Mouse (Mus musculus) midbrain, embryonic 11.5 days (tissue): ENCODE results near the gene Gcnt1. TPM values are rescaled to one million over a fixed set of nuclear protein-coding genes. Genes with fewer than 3 reads are reported as not detected.

ENCODE experiments used
- ATAC-seq: fragments of 200-750 bp; cut with Nextera tagmentation; 2 replicates; pipeline ENCODE4 v1.8.0; 2017; ENCODE audit warnings: moderate TSS enrichment, moderate library complexity; ENCODE audit not compliant: low FRiP score
- DNase-seq: peaks from one replicate; pipeline ENCODE4 v3.0.0; 2015; ENCODE audit warnings: low spot score; ENCODE audit errors: missing footprints
- H3K27ac ChIP-seq: fragments of 300-500 bp; sonication (generic); 2 replicates; pipeline ENCODE4 v1.5.1; 2014; ENCODE audit warnings: low read depth, low read length
- H3K27me3 ChIP-seq: fragments of 300-500 bp; sonication (generic); 2 replicates; pipeline ENCODE4 v1.6.1; 2014; ENCODE audit warnings: mild to moderate bottlenecking, low read length, moderate library complexity, mixed read lengths; ENCODE audit not compliant: control insufficient read depth, insufficient read depth
- H3K36me3 ChIP-seq: fragments of 300-500 bp; sonication (generic); 2 replicates; pipeline ENCODE4 v1.6.1; 2014; ENCODE audit warnings: mild to moderate bottlenecking, low read length, moderate library complexity, mixed read lengths; ENCODE audit not compliant: control insufficient read depth, insufficient read depth
- H3K4me1 ChIP-seq: fragments of 300-500 bp; sonication (generic); 2 replicates; pipeline ENCODE4 v1.6.1; 2014; ENCODE audit warnings: low read length; ENCODE audit not compliant: control insufficient read depth, insufficient read depth
- H3K4me2 ChIP-seq: fragments of 300-500 bp; sonication (generic); 2 replicates; pipeline ENCODE4 v1.6.1; 2014; ENCODE audit warnings: mild to moderate bottlenecking, moderate library complexity
- H3K4me3 ChIP-seq: fragments of 300-500 bp; sonication (generic); 2 replicates; pipeline ENCODE4 v1.5.1; 2014; ENCODE audit warnings: low read depth, low read length
- H3K9ac ChIP-seq: fragments of 300-500 bp; sonication (generic); 2 replicates; pipeline ENCODE4 v1.6.1; 2014; ENCODE audit warnings: low read length
- H3K9me3 ChIP-seq: fragments of 300-500 bp; sonication (generic); 2 replicates; pipeline ENCODE4 v1.6.1; 2016; ENCODE audit warnings: low read length; ENCODE audit not compliant: control insufficient read depth
- WGBS: fragments of 180-500 bp; shearing (Covaris S2); extraction: QIAGEN DNeasy Blood & Tissue Kit; methylation state at CpG from one replicate; pipeline ENCODE4 v1.1.7; 2014; 5-methylcytosine and 5-hydroxymethylcytosine counted together
- polyA plus RNA-seq: library from polyadenylated mRNA; unstranded; fragments of >200 nt; fragmentation: Nextera tagmentation; extraction: Ambion mirVana; gene quantifications from 2 replicates; pipeline ENCODE4 v1.2.1, GENCODE M21; 2014

The Gcnt1 gene
- 4.2 and 5.3 TPM in 2 replicates for polyA plus RNA-seq

DNA sequence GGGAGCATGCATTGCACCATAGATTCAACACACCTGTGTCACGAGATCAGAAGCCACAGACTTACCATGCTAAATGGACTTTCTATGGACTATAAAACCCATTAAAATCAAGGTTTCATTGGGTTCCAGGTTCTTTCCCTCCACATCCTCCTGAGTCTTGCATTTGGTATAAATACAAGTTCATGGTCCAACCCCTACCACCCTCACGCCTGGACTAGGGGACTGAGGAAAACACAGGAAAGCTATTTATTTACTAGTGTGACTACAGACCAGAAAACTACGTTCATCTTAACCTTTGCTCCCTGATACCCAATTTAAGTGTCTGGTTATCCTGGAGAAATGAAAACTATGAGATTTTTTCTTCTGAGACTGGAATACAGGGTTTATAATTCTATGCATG is at the start of gene Gcnt1:
Gene Gcnt1, minus strand, starts transcription at position 144 of the 400 bp plus-strand sequence.
- ATAC-seq: no peak
- H3K4me3 ChIP-seq: no peak within 1 kb of the TSS
- WGBS: 82% methylated on average over 3 of the region's 3 CpGs
- no peak within 1 kb of the TSS for H3K4me2 ChIP-seq
- DNase-seq: no peak
- H3K9me3 ChIP-seq: no peaks in the 10 kb centered on the region
- no peaks in the 10 kb centered on the region for H3K36me3 ChIP-seq
- no peaks in the 10 kb centered on the region for H3K27me3 ChIP-seq
- no peaks in the 10 kb centered on the region for H3K4me1 ChIP-seq
- no peak within 1 kb of the TSS for H3K27ac ChIP-seq
- H3K9ac ChIP-seq: no peak within 1 kb of the TSS

GRCm38 (mm10) chr19:17417855-17418254 is 45.2 kb upstream of the Gcnt1 start:
- no peaks in the 10 kb centered on the region for H3K4me1 ChIP-seq
- WGBS: 83% methylated on average over 1 of the region's 1 CpGs
- no peak for DNase-seq

DNA sequence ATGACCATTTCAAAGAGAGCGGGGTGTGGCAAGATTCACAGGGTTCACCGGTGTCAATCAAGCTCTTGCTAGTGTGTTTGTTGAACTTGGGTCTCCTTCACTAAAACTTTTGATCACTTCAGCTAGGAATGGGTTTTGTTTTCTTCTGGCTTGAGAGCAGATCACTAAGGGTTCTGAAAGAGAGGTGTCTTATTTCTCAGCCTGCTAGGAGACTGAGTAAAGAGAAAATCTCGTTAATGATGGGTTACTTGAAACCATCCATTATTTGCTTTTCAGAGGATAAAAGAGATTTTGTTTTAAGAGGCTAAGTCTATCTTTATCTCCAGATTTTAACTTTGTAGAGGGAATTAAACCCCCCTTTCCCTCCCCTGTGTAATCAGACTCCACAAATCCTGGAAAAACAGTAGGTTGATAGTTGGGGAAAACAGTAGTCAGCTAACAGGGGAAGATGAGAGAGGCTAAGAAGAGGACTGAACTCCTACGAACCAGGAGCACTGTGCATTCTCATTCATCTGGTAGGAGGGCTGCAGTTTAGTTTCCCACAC is 40.3 kb upstream of the Gcnt1 start:
- Histone ChIP-seq H3K9me3 (no peaks in the 10 kb centered on the region), H3K4me1 (no peaks in the 10 kb centered on the region), H3K27ac (no peak overlapping the region), H3K9ac (no peak overlapping the region), H3K36me3 (no peaks in the 10 kb centered on the region), H3K4me2 (no peak overlapping the region), H3K27me3 (no peaks in the 10 kb centered on the region), H3K4me3 (no peak overlapping the region)
- ATAC-seq (no peak), DNase-seq (no peak)
- whole genome bisulfite sequencing: 56% methylated on average over 4 of the region's 4 CpGs

More at GRCm38 (mm10) chr19:17417855-17418254, 45.2 kb upstream of the Gcnt1 start:
- no peaks in the 10 kb centered on the region for H3K27me3 ChIP-seq
- ATAC-seq: no peak
- no peak overlapping the region for H3K4me3 ChIP-seq
- no peak overlapping the region for H3K9ac ChIP-seq
- no peaks in the 10 kb centered on the region for H3K36me3 ChIP-seq
- H3K9me3 ChIP-seq: no peaks in the 10 kb centered on the region
- no peak overlapping the region for H3K4me2 ChIP-seq
- H3K27ac ChIP-seq: no peak overlapping the region

DNA sequence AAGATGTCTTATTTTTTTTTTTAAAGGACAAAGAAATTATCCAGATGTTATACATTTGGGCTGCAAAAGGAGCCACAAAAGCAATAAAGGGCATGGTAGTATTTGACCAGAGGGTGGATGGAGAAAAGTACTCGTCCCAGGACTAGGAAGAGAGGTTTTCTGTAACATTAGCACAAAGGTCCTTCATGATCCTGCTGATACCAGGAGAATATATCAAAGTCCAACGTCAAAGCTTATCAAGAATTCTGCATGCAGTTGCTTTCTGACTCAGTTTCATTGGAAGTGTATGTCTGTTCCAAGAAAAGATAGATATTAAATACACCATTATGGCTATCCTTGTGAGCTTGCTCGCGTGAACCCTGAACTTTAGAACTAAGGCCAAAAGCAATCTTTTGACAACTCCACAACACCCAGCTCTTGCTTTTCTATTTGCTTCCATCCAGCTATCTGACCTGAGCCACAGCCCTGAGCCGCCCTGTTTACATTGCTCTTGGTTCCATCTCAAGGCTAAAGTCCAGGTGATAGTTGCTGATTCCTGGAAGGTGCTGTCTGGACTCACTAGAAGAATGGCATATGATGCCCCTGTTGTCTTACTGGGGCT is 37.9 kb upstream of the Gcnt1 start:
- no peak overlapping the region for H3K27ac ChIP-seq
- DNase-seq (no peak), ATAC-seq (no peak)
- H3K36me3 ChIP-seq: no peaks in the 10 kb centered on the region
- H3K9ac ChIP-seq: no peak overlapping the region
- no peaks in the 10 kb centered on the region for H3K9me3 ChIP-seq
- H3K4me1 ChIP-seq: no peaks in the 10 kb centered on the region
- H3K27me3 ChIP-seq: no peaks in the 10 kb centered on the region
- H3K4me2 ChIP-seq: no peak overlapping the region
- H3K4me3 ChIP-seq: no peak overlapping the region
- WGBS: 90% methylated on average over 5 of the region's 5 CpGs

- Histone ChIP-seq H3K4me3 (no peak overlapping the region), H3K9ac (no peak overlapping the region), H3K9me3 (no peaks in the 10 kb centered on the region), H3K36me3 (no peaks in the 10 kb centered on the region), H3K4me2 (no peak overlapping the region), H3K27ac (no peak overlapping the region), H3K27me3 (no peaks in the 10 kb centered on the region), H3K4me1 (no peaks in the 10 kb centered on the region)
- 63% methylated on average over 3 of the region's 3 CpGs for WGBS
- no peak for ATAC-seq
- DNase-seq: no peak
Measured at GRCm38 (mm10) chr19:17409351-17409750, 36.7 kb upstream of the Gcnt1 start.

- Histone ChIP-seq H3K4me2 (no peak overlapping the region), H3K27me3 (no peaks in the 10 kb centered on the region), H3K4me3 (no peak overlapping the region), H3K4me1 (no peaks in the 10 kb centered on the region), H3K9me3 (no peaks in the 10 kb centered on the region), H3K36me3 (no peaks in the 10 kb centered on the region), H3K27ac (no peak overlapping the region), H3K9ac (no peak overlapping the region)
- DNase-seq: no peak
- ATAC-seq: no peak
Measured at GRCm38 (mm10) chr19:17408591-17408990, 35.9 kb upstream of the Gcnt1 start.

DNA sequence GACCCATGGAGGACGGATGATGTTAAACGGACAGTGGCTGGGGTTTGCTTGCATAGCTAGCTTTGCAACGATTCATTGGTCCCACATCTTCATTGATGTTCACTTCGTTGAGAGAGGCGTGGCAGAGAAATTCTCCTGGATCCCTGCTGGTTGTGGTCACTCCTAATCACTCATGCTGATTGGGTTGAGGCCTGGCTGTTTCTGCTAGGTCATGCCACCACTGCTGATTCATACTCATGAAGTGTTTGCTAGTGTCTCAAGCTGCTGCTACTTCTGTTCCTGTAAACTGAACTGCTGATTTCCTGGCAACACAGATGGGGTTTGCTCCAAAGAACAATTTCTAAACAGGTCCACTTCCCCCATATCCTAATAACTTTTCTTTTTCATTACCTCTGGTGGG is 34.2 kb upstream of the Gcnt1 start:
- H3K4me1 ChIP-seq: no peaks in the 10 kb centered on the region
- H3K9me3 ChIP-seq: no peaks in the 10 kb centered on the region
- WGBS: 96% methylated on average over 5 of the region's 5 CpGs
- no peak overlapping the region for H3K9ac ChIP-seq
- no peaks in the 10 kb centered on the region for H3K27me3 ChIP-seq
- no peak overlapping the region for H3K4me3 ChIP-seq
- ATAC-seq: no peak
- no peak overlapping the region for H3K4me2 ChIP-seq
- H3K27ac ChIP-seq: no peak overlapping the region
- DNase-seq: no peak
- H3K36me3 ChIP-seq: no peaks in the 10 kb centered on the region

DNA sequence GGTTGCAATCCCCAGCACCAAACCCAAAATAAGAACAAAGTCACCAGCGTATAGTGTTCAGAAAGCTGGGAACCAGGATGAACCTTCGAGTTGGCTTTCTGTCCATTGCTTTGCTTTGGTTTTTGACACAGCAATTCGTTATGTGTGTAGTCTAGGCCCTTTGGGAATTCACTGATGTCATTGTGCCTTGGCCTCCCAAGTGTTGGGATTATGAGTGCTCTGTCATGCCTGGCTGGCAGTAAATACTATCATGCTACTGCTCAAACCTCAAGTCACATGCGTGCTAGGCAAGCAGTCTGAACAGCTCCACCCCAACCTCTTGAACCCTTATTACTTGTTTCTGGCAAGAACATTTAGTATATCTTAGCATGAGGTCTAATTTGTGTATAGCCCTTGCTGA is 30.5 kb upstream of the Gcnt1 start:
- DNase-seq (no peak), ATAC-seq (no peak)
- no peak overlapping the region for H3K4me2 ChIP-seq
- 84% methylated on average over 4 of the region's 4 CpGs for WGBS
- H3K9me3 ChIP-seq: no peaks in the 10 kb centered on the region
- H3K36me3 ChIP-seq: 0 out of 2 replicates have a peak, but pooled peaks cover 2% of the 10 kb centered on the region
- H3K4me3 ChIP-seq: no peak overlapping the region
- no peaks in the 10 kb centered on the region for H3K27me3 ChIP-seq
- H3K27ac ChIP-seq: no peak overlapping the region
- H3K9ac ChIP-seq: no peak overlapping the region
- no peaks in the 10 kb centered on the region for H3K4me1 ChIP-seq

GRCm38 (mm10) chr19:17400571-17400970 is 27.9 kb upstream of the Gcnt1 start:
- DNase-seq (no peak), ATAC-seq (no peak)
- Histone ChIP-seq H3K9me3 (no peaks in the 10 kb centered on the region), H3K27me3 (no peaks in the 10 kb centered on the region), H3K36me3 (0 out of 2 replicates have a peak, but pooled peaks cover 2% of the 10 kb centered on the region), H3K4me1 (no peaks in the 10 kb centered on the region), H3K4me2 (no peak overlapping the region), H3K27ac (no peak overlapping the region), H3K9ac (no peak overlapping the region), H3K4me3 (no peak overlapping the region)
- 95% methylated on average over 4 of the region's 4 CpGs for WGBS
